Mouse (Mus musculus): ENCODE data around the gene Pla2g6. TPM values are rescaled to one million over a fixed set of nuclear protein-coding genes. Genes with fewer than 3 reads are reported as not detected.

Pla2g6 gene
- polyA plus RNA-seq, 1 experiment, result 40.6 TPM

GRCm38 (mm10) chr15:79328939-79329275 is 717 bp upstream of the Pla2g6 start:
- H3K9me3 ChIP-seq (replicated peaks; ENCODE audit: control insufficient read depth, insufficient read depth, low read length, poor library complexity, severe bottlenecking), result no peaks in the 10 kb centered on the region
- TF ChIP-seq EP300 (IDR thresholded peaks at IDR 0.05; ENCODE audit: insufficient read depth, low read depth, low read length) (no peak), POLR2A (IDR thresholded peaks at IDR 0.05; ENCODE audit: insufficient read depth, low read length) (no peak), CTCF (IDR thresholded peaks at IDR 0.05; ENCODE audit: low read depth, low read length) (no peak)
- H3K36me3 ChIP-seq (ENCODE audit: control insufficient read depth, insufficient read depth, low read length, poor library complexity, severe bottlenecking), result no peaks in the 10 kb centered on the region
- peak overlapping the region; percentile 41 for H3K27ac ChIP-seq (ENCODE audit: insufficient read depth, low read length)
- H3K4me3 ChIP-seq (ENCODE audit: low read depth, low read length), result no peak overlapping the region
- no peaks in the 10 kb centered on the region for H3K27me3 ChIP-seq (ENCODE audit: control insufficient read depth, insufficient read depth, low read length, poor library complexity, severe bottlenecking)
- H3K9ac ChIP-seq (ENCODE audit: low read depth, poor library complexity, severe bottlenecking), result peak overlapping the region; percentile 73
- peaks cover 7% of the 10 kb centered on the region for H3K4me1 ChIP-seq (ENCODE audit: control insufficient read depth, insufficient read depth, low read length)

- Histone ChIP-seq H3K4me3 (ENCODE audit: low read depth, low read length) (peak overlapping the region; percentile 87), H3K9me3 (replicated peaks; ENCODE audit: control insufficient read depth, insufficient read depth, low read length, poor library complexity, severe bottlenecking) (no peaks in the 10 kb centered on the region), H3K9ac (ENCODE audit: low read depth, poor library complexity, severe bottlenecking) (peak overlapping the region; percentile 72), H3K27ac (ENCODE audit: insufficient read depth, low read length) (peak overlapping the region; percentile 82), H3K4me1 (ENCODE audit: control insufficient read depth, insufficient read depth, low read length) (peaks cover 2% of the 10 kb centered on the region), H3K36me3 (ENCODE audit: control insufficient read depth, insufficient read depth, low read length, poor library complexity, severe bottlenecking) (no peaks in the 10 kb centered on the region), H3K27me3 (ENCODE audit: control insufficient read depth, insufficient read depth, low read length, poor library complexity, severe bottlenecking) (no peaks in the 10 kb centered on the region)
- TF ChIP-seq CTCF (IDR thresholded peaks at IDR 0.05; ENCODE audit: low read depth, low read length) (no peak), EP300 (IDR thresholded peaks at IDR 0.05; ENCODE audit: insufficient read depth, low read depth, low read length) (0 out of 2 replicates have a peak, but pooled peaks have one; percentile 12), POLR2A (IDR thresholded peaks at IDR 0.05; ENCODE audit: insufficient read depth, low read length) (peak; percentile 33)
These were observed 924 bp downstream of the Pla2g6 start for GRCm38 (mm10) chr15:79326971-79327961.

- Histone ChIP-seq H3K9me3 (replicated peaks; ENCODE audit: control insufficient read depth, insufficient read depth, low read length, poor library complexity, severe bottlenecking) (no peaks in the 10 kb centered on the region), H3K36me3 (ENCODE audit: control insufficient read depth, insufficient read depth, low read length, poor library complexity, severe bottlenecking) (no peaks in the 10 kb centered on the region), H3K4me3 (ENCODE audit: low read depth, low read length) (no peak overlapping the region), H3K4me1 (ENCODE audit: control insufficient read depth, insufficient read depth, low read length) (peaks cover 2% of the 10 kb centered on the region), H3K9ac (ENCODE audit: low read depth, poor library complexity, severe bottlenecking) (0 out of 2 replicates have a peak overlapping the region, but pooled peaks have one; percentile 72), H3K27me3 (ENCODE audit: control insufficient read depth, insufficient read depth, low read length, poor library complexity, severe bottlenecking) (no peaks in the 10 kb centered on the region), H3K27ac (ENCODE audit: insufficient read depth, low read length) (no peak overlapping the region)
- TF ChIP-seq CTCF (IDR thresholded peaks at IDR 0.05; ENCODE audit: low read depth, low read length) (no peak), POLR2A (IDR thresholded peaks at IDR 0.05; ENCODE audit: insufficient read depth, low read length) (no peak), EP300 (IDR thresholded peaks at IDR 0.05; ENCODE audit: insufficient read depth, low read depth, low read length) (no peak)
These were observed 1.9 kb downstream of the Pla2g6 start for GRCm38 (mm10) chr15:79326264-79326663.

GRCm38 (mm10) chr15:79325742-79326141 is 2.4 kb downstream of the Pla2g6 start:
- H3K4me3 ChIP-seq (ENCODE audit: low read depth, low read length), result no peak overlapping the region
- no peak overlapping the region for H3K27ac ChIP-seq (ENCODE audit: insufficient read depth, low read length)
- no peaks in the 10 kb centered on the region for H3K36me3 ChIP-seq (ENCODE audit: control insufficient read depth, insufficient read depth, low read length, poor library complexity, severe bottlenecking)
- no peaks in the 10 kb centered on the region for H3K9me3 ChIP-seq (replicated peaks; ENCODE audit: control insufficient read depth, insufficient read depth, low read length, poor library complexity, severe bottlenecking)
- TF ChIP-seq EP300 (IDR thresholded peaks at IDR 0.05; ENCODE audit: insufficient read depth, low read depth, low read length) (no peak), POLR2A (IDR thresholded peaks at IDR 0.05; ENCODE audit: insufficient read depth, low read length) (no peak), CTCF (IDR thresholded peaks at IDR 0.05; ENCODE audit: low read depth, low read length) (no peak)
- H3K27me3 ChIP-seq (ENCODE audit: control insufficient read depth, insufficient read depth, low read length, poor library complexity, severe bottlenecking), result no peaks in the 10 kb centered on the region
- H3K9ac ChIP-seq (ENCODE audit: low read depth, poor library complexity, severe bottlenecking), result no peak overlapping the region
- H3K4me1 ChIP-seq (ENCODE audit: control insufficient read depth, insufficient read depth, low read length), result peaks cover 2% of the 10 kb centered on the region

- peaks cover 2% of the 10 kb centered on the region for H3K4me1 ChIP-seq (ENCODE audit: control insufficient read depth, insufficient read depth, low read length)
These were observed 3.8 kb downstream of the Pla2g6 start for GRCm38 (mm10) chr15:79324373-79324772.

GRCm38 (mm10) chr15:79323791-79324155 is 4.4 kb downstream of the Pla2g6 start:
- H3K4me1 ChIP-seq (ENCODE audit: control insufficient read depth, insufficient read depth, low read length), result peaks cover 2% of the 10 kb centered on the region
- no peak overlapping the region for H3K27ac ChIP-seq (ENCODE audit: insufficient read depth, low read length)
- no peak overlapping the region for H3K4me3 ChIP-seq (ENCODE audit: low read depth, low read length)

More at GRCm38 (mm10) chr15:79324373-79324772, 3.8 kb downstream of the Pla2g6 start:
- no peak for TF ChIP-seq CTCF (IDR thresholded peaks at IDR 0.05; ENCODE audit: low read depth, low read length)
- TF ChIP-seq EP300 (IDR thresholded peaks at IDR 0.05; ENCODE audit: insufficient read depth, low read depth, low read length), result no peak
- TF ChIP-seq POLR2A (IDR thresholded peaks at IDR 0.05; ENCODE audit: insufficient read depth, low read length), result no peak
- Histone ChIP-seq H3K27ac (ENCODE audit: insufficient read depth, low read length) (no peak overlapping the region), H3K9ac (ENCODE audit: low read depth, poor library complexity, severe bottlenecking) (no peak overlapping the region), H3K9me3 (replicated peaks; ENCODE audit: control insufficient read depth, insufficient read depth, low read length, poor library complexity, severe bottlenecking) (no peaks in the 10 kb centered on the region), H3K36me3 (ENCODE audit: control insufficient read depth, insufficient read depth, low read length, poor library complexity, severe bottlenecking) (no peaks in the 10 kb centered on the region), H3K4me3 (ENCODE audit: low read depth, low read length) (no peak overlapping the region), H3K27me3 (ENCODE audit: control insufficient read depth, insufficient read depth, low read length, poor library complexity, severe bottlenecking) (no peaks in the 10 kb centered on the region)

More at GRCm38 (mm10) chr15:79323791-79324155, 4.4 kb downstream of the Pla2g6 start:
- no peak for TF ChIP-seq CTCF (IDR thresholded peaks at IDR 0.05; ENCODE audit: low read depth, low read length)
- TF ChIP-seq EP300 (IDR thresholded peaks at IDR 0.05; ENCODE audit: insufficient read depth, low read depth, low read length), result no peak
- no peak for TF ChIP-seq POLR2A (IDR thresholded peaks at IDR 0.05; ENCODE audit: insufficient read depth, low read length)
- no peaks in the 10 kb centered on the region for H3K27me3 ChIP-seq (ENCODE audit: control insufficient read depth, insufficient read depth, low read length, poor library complexity, severe bottlenecking)
- no peaks in the 10 kb centered on the region for H3K9me3 ChIP-seq (replicated peaks; ENCODE audit: control insufficient read depth, insufficient read depth, low read length, poor library complexity, severe bottlenecking)
- H3K9ac ChIP-seq (ENCODE audit: low read depth, poor library complexity, severe bottlenecking), result no peak overlapping the region
- no peaks in the 10 kb centered on the region for H3K36me3 ChIP-seq (ENCODE audit: control insufficient read depth, insufficient read depth, low read length, poor library complexity, severe bottlenecking)

Measured in ES-Bruce4 (cell line).